Mouse (Mus musculus): ENCODE data around the gene Ifngr1.

DNA sequence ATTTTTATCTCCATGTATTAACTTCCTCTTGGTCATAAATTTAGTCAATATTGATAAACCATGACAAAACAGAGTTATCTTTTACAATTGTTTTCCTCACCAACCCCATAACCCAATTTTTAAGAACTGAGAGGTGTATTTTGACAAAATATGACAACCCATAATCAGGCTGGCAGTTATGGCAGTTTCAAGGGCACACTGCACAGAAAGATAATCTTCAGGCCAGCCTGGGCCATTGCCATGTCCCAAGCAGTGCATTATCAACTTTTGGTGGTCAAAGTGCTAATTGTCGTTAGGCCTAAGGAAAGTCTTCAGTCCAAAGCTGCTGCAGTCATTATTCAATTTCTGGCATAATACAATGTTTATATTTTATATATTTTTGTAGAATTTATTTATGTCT is 6.9 kb upstream of the Ifngr1 start:
- TF ChIP-seq POLR2AphosphoS2 (IDR thresholded peaks at IDR 0.05; ENCODE audit: insufficient read length, low read depth): no peak
- no peak for TF ChIP-seq CEBPB (IDR thresholded peaks at IDR 0.05; ENCODE audit: insufficient read depth, poor library complexity, severe bottlenecking)
- TF ChIP-seq REST (IDR thresholded peaks at IDR 0.05; ENCODE audit: insufficient read depth, insufficient read length): no peak
- TF ChIP-seq TCF12 (IDR thresholded peaks at IDR 0.05; ENCODE audit: insufficient read depth, poor library complexity, severe bottlenecking): no peak
- TF ChIP-seq POLR2A (IDR thresholded peaks at IDR 0.05; ENCODE audit: insufficient read length, low read depth): no peak
- no peak for TF ChIP-seq TCF3 (IDR thresholded peaks at IDR 0.05; ENCODE audit: insufficient read length, low read depth)
- TF ChIP-seq E2F4 (IDR thresholded peaks at IDR 0.05; ENCODE audit: insufficient read depth): no peak
- TF ChIP-seq MAX (IDR thresholded peaks at IDR 0.05; ENCODE audit: low read depth): no peak
- TF ChIP-seq MYOD1 (IDR thresholded peaks at IDR 0.05; ENCODE audit: control insufficient read depth in 1 of 3, insufficient read length in 2 of 3, low read depth in 2 of 3): no peak
- TF ChIP-seq USF1 (IDR thresholded peaks at IDR 0.05; ENCODE audit: low read depth): no peak
- TF ChIP-seq MYOG (IDR thresholded peaks at IDR 0.05; ENCODE audit: control insufficient read depth in 1 of 3, insufficient read depth in 1 of 3, insufficient read length in 2 of 3, low read depth in 2 of 3): no peak
